Mouse (Mus musculus): ENCODE results near the gene Slfn14. TPM values are rescaled to one million over a fixed set of nuclear protein-coding genes. Genes with fewer than 3 reads are reported as not detected.
"Not testable (repeated sequence)": the region's sequence is repeated elsewhere in the genome, so short reads cannot be mapped to it uniquely, and the experiment has no call there.

The Slfn14 gene
- polyA plus RNA-seq, 1 experiment = not detected

GRCm38 (mm10) chr11:83263146-83263545, 23.4 kb downstream of the Slfn14 start:
- no peak overlapping the region for H3K27ac ChIP-seq (ENCODE audit: insufficient read depth, low read length)
- H3K4me1 ChIP-seq (ENCODE audit: control insufficient read depth, insufficient read depth, low read length) = no peaks in the 10 kb centered on the region
- no peak for TF ChIP-seq POLR2A (IDR thresholded peaks at IDR 0.05; ENCODE audit: low read depth, low read length)
- TF ChIP-seq CTCF (IDR thresholded peaks at IDR 0.05; ENCODE audit: borderline replicate concordance, insufficient read depth, low read length) = no peak
- no peak overlapping the region for H3K4me3 ChIP-seq (ENCODE audit: insufficient read depth, low read length)

GRCm38 (mm10) chr11:83262673-83263072, 23.9 kb downstream of the Slfn14 start:
- Histone ChIP-seq H3K4me1 (ENCODE audit: control insufficient read depth, insufficient read depth, low read length) (no peaks in the 10 kb centered on the region), H3K27ac (ENCODE audit: insufficient read depth, low read length) (no peak overlapping the region), H3K4me3 (ENCODE audit: insufficient read depth, low read length) (no peak overlapping the region)
- TF ChIP-seq CTCF (IDR thresholded peaks at IDR 0.05; ENCODE audit: borderline replicate concordance, insufficient read depth, low read length) = no peak
- TF ChIP-seq POLR2A (IDR thresholded peaks at IDR 0.05; ENCODE audit: low read depth, low read length) = no peak

- not testable (repeated sequence) for H3K4me1 ChIP-seq (ENCODE audit: control insufficient read depth, insufficient read depth, low read length); H3K4me3 ChIP-seq (ENCODE audit: insufficient read depth, low read length); H3K27ac ChIP-seq (ENCODE audit: insufficient read depth, low read length)
These were observed 29.3 kb downstream of the Slfn14 start for GRCm38 (mm10) chr11:83257211-83257610.

- no peaks in the 10 kb centered on the region for H3K4me1 ChIP-seq (ENCODE audit: control insufficient read depth, insufficient read depth, low read length)
- H3K4me3 ChIP-seq (ENCODE audit: insufficient read depth, low read length) = no peak overlapping the region
- TF ChIP-seq POLR2A (IDR thresholded peaks at IDR 0.05; ENCODE audit: low read depth, low read length) (no peak), CTCF (IDR thresholded peaks at IDR 0.05; ENCODE audit: borderline replicate concordance, insufficient read depth, low read length) (no peak)
- no peak overlapping the region for H3K27ac ChIP-seq (ENCODE audit: insufficient read depth, low read length)
These were observed 46.7 kb downstream of the Slfn14 start for GRCm38 (mm10) chr11:83239811-83240210.

GRCm38 (mm10) chr11:83238389-83238788, 48.1 kb downstream of the Slfn14 start:
- TF ChIP-seq CTCF (IDR thresholded peaks at IDR 0.05; ENCODE audit: borderline replicate concordance, insufficient read depth, low read length) (no peak), POLR2A (IDR thresholded peaks at IDR 0.05; ENCODE audit: low read depth, low read length) (no peak)
- Histone ChIP-seq H3K4me3 (ENCODE audit: insufficient read depth, low read length) (no peak overlapping the region), H3K4me1 (ENCODE audit: control insufficient read depth, insufficient read depth, low read length) (no peaks in the 10 kb centered on the region), H3K27ac (ENCODE audit: insufficient read depth, low read length) (no peak overlapping the region)

GRCm38 (mm10) chr11:83237390-83237789, 49.1 kb downstream of the Slfn14 start:
- not testable (repeated sequence) for H3K4me3 ChIP-seq (ENCODE audit: insufficient read depth, low read length); H3K4me1 ChIP-seq (ENCODE audit: control insufficient read depth, insufficient read depth, low read length)

GRCm38 (mm10) chr11:83233621-83234020, 52.9 kb downstream of the Slfn14 start:
- H3K4me1 ChIP-seq (ENCODE audit: control insufficient read depth, insufficient read depth, low read length); H3K27ac ChIP-seq (ENCODE audit: insufficient read depth, low read length); H3K4me3 ChIP-seq (ENCODE audit: insufficient read depth, low read length): not testable (repeated sequence)

More at GRCm38 (mm10) chr11:83237390-83237789, 49.1 kb downstream of the Slfn14 start:
- H3K27ac ChIP-seq (ENCODE audit: insufficient read depth, low read length) = not testable (repeated sequence)

GRCm38 (mm10) chr11:83230966-83231365, 55.6 kb downstream of the Slfn14 start:
- Histone ChIP-seq H3K27ac (ENCODE audit: insufficient read depth, low read length) (no peak overlapping the region), H3K4me1 (ENCODE audit: control insufficient read depth, insufficient read depth, low read length) (no peaks in the 10 kb centered on the region), H3K4me3 (ENCODE audit: insufficient read depth, low read length) (no peak overlapping the region)
- no peak for TF ChIP-seq CTCF (IDR thresholded peaks at IDR 0.05; ENCODE audit: borderline replicate concordance, insufficient read depth, low read length)
- no peak for TF ChIP-seq POLR2A (IDR thresholded peaks at IDR 0.05; ENCODE audit: low read depth, low read length)

- H3K27ac ChIP-seq (ENCODE audit: insufficient read depth, low read length) = no peak overlapping the region
- H3K4me3 ChIP-seq (ENCODE audit: insufficient read depth, low read length) = no peak overlapping the region
- H3K4me1 ChIP-seq (ENCODE audit: control insufficient read depth, insufficient read depth, low read length) = no peaks in the 10 kb centered on the region
- no peak for TF ChIP-seq CTCF (IDR thresholded peaks at IDR 0.05; ENCODE audit: borderline replicate concordance, insufficient read depth, low read length)
These were observed 58.4 kb downstream of the Slfn14 start for GRCm38 (mm10) chr11:83227926-83228723.

GRCm38 (mm10) chr11:83225371-83225960, 61.1 kb downstream of the Slfn14 start:
- Histone ChIP-seq H3K4me3 (ENCODE audit: insufficient read depth, low read length) (no peak overlapping the region), H3K27ac (ENCODE audit: insufficient read depth, low read length) (no peak overlapping the region), H3K4me1 (ENCODE audit: control insufficient read depth, insufficient read depth, low read length) (no peaks in the 10 kb centered on the region)
- no peak for TF ChIP-seq CTCF (IDR thresholded peaks at IDR 0.05; ENCODE audit: borderline replicate concordance, insufficient read depth, low read length)
- TF ChIP-seq POLR2A (IDR thresholded peaks at IDR 0.05; ENCODE audit: low read depth, low read length) = no peak

Other genes starting within 250 kb of the Slfn14 start
- 7.4 and 7.7 TPM in 2 replicates for gene Slfn2, start 221.6 kb downstream of the Slfn14 start, polyA plus RNA-seq (2011; ENCODE audit: insufficient read length, low read depth, missing spikeins)
- not detected in 2 replicates for gene Slfn1, start 169.9 kb downstream of the Slfn14 start, polyA plus RNA-seq (2011; ENCODE audit: insufficient read length, low read depth, missing spikeins)
- not detected in 2 replicates for gene Slfn4, start 111.5 kb downstream of the Slfn14 start, polyA plus RNA-seq (2011; ENCODE audit: insufficient read length, low read depth, missing spikeins)
- 0.46 and 0.83 TPM in 2 replicates for gene Slfn3, start 95.4 kb downstream of the Slfn14 start, polyA plus RNA-seq (2011; ENCODE audit: insufficient read length, low read depth, missing spikeins)
- gene Ap2b1, start 12.3 kb upstream of the Slfn14 start, polyA plus RNA-seq (2011; ENCODE audit: insufficient read length, low read depth, missing spikeins) = 115 and 122 TPM in 2 replicates
- gene Pex12, start 15.9 kb upstream of the Slfn14 start, polyA plus RNA-seq (2011; ENCODE audit: insufficient read length, low read depth, missing spikeins) = 8.9 and 9.0 TPM in 2 replicates
- gene Rasl10b, start 122.4 kb upstream of the Slfn14 start, polyA plus RNA-seq (2011; ENCODE audit: insufficient read length, low read depth, missing spikeins) = 2.1 and 2.7 TPM in 2 replicates
- gene Gas2l2, start 142.7 kb upstream of the Slfn14 start, polyA plus RNA-seq (2011; ENCODE audit: insufficient read length, low read depth, missing spikeins) = not detected in 2 replicates
- gene 1700020L24Rik, start 151.0 kb upstream of the Slfn14 start, polyA plus RNA-seq (2011; ENCODE audit: insufficient read length, low read depth, missing spikeins) = not detected in 2 replicates
- 3.1 and 4.7 TPM in 2 replicates for gene Mmp28, start 176.3 kb upstream of the Slfn14 start, polyA plus RNA-seq (2011; ENCODE audit: insufficient read length, low read depth, missing spikeins)
- 191 and 263 TPM in 2 replicates for gene Taf15, start 186.4 kb upstream of the Slfn14 start, polyA plus RNA-seq (2011; ENCODE audit: insufficient read length, low read depth, missing spikeins)
- gene Heatr9, start 235.4 kb upstream of the Slfn14 start, polyA plus RNA-seq (2011; ENCODE audit: insufficient read length, low read depth, missing spikeins) = not detected in 2 replicates
- gene Ccl5, start 243.8 kb upstream of the Slfn14 start, polyA plus RNA-seq (2011; ENCODE audit: insufficient read length, low read depth, missing spikeins) = 2.8 and 4.1 TPM in 2 replicates

Measured in embryonic fibroblast, embryonic 13.5 days (primary cell).